Mouse (Mus musculus): ENCODE measurements at regions not wholly inside any gene's neighbourhood (a gene's known extent, or its start where the extent isn't known, plus 50 kb on each side); places are given as distances from the start of the nearest gene placed in this dataset.

GRCm38 (mm10) chr17:43219636-43220035 is 50.5 kb upstream of the Adgrf1 start:
- WGBS = 67% methylated on average over 4 of the region's 4 CpGs
- H3K4me1 ChIP-seq = no peaks in the 10 kb centered on the region
- H3K27ac ChIP-seq (replicated peaks) = no peak overlapping the region
- H3K4me3 ChIP-seq = no peak overlapping the region
- no peak for ATAC-seq (ENCODE audit: extremely low read depth, insufficient number of reproducible peaks, low FRiP score, low TSS enrichment)
- no peak overlapping the region for H3K9ac ChIP-seq
- no peak overlapping the region for H3K4me2 ChIP-seq
- H3K36me3 ChIP-seq = no peaks in the 10 kb centered on the region
- H3K27me3 ChIP-seq (replicated peaks) = no peaks in the 10 kb centered on the region
- no peaks in the 10 kb centered on the region for H3K9me3 ChIP-seq

All from heart, embryonic 13.5 days (tissue).